Mouse (Mus musculus) cerebellum, adult 2 months (tissue): ENCODE data around the gene Gpatch2.

Experiments
- CTCF ChIP-seq: fragments of 200-500 bp; IDR thresholded peaks from 2 replicates; pipeline ENCODE4 v1.5.1; 2011; ENCODE audit warnings: low read depth, mild to moderate bottlenecking, control low read depth, low read length, moderate library complexity, borderline replicate concordance; ENCODE audit not compliant: insufficient read depth
- POLR2A ChIP-seq: fragments of 200-500 bp; IDR thresholded peaks from 2 replicates; pipeline ENCODE4 v1.6.1; 2011; ENCODE audit warnings: low read length, control low read depth, borderline replicate concordance; ENCODE audit not compliant: insufficient read depth

GRCm38 (mm10) chr1:187356169-187356568 is 140.9 kb downstream of the Gpatch2 start:
- TF ChIP-seq POLR2A (no peak), CTCF (no peak)
